Mouse (Mus musculus): Measurements from ENCODE around the gene Tet3.

DNA sequence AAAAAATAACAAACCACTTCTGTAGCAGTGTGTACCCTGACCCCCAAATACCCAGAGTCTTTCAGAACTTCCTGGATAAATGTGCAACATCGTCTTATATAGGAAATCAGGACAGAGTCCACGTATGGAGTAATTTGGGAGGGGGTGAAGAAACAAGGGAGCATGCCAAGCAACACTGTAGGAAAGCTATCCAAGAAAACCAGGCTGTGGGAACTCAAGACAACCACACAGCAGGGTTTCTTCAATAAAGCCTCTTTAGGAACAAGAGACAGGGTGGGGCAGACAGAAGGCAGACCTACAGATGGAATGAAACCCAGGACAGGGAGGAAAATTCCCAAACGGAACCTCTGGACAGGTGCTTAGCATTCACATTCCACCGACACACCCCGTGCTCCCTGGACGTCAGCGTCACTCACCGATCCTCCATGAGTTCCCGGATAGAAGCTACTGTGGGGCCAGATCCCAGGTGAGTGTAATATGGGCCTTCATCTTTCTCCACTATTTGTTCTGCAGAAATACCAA is 73.3 kb downstream of the Tet3 start:
- TF ChIP-seq CTCF (IDR thresholded peaks at IDR 0.05) (no peak), POLR2A (IDR thresholded peaks at IDR 0.05; ENCODE audit: insufficient read depth, low read depth, low read length) (no peak), EP300 (IDR thresholded peaks at IDR 0.05; ENCODE audit: insufficient read depth, low read depth, low read length) (no peak)
